Mouse (Mus musculus) olfactory bulb, adult 2 months (tissue): ENCODE measurements around the gene Large1.

Experiments used
- CTCF ChIP-seq: fragments of 200-500 bp; IDR thresholded peaks from 2 replicates; pipeline ENCODE4 v1.5.1; 2012; ENCODE audit warnings: low read depth, mild to moderate bottlenecking, low read length, moderate library complexity; ENCODE audit not compliant: insufficient read depth
- POLR2A ChIP-seq: fragments of 200-500 bp; IDR thresholded peaks from 2 replicates; pipeline ENCODE4 v1.6.1; 2012; ENCODE audit warnings: mild to moderate bottlenecking, low read depth, low read length, moderate library complexity; ENCODE audit not compliant: insufficient read depth

DNA sequence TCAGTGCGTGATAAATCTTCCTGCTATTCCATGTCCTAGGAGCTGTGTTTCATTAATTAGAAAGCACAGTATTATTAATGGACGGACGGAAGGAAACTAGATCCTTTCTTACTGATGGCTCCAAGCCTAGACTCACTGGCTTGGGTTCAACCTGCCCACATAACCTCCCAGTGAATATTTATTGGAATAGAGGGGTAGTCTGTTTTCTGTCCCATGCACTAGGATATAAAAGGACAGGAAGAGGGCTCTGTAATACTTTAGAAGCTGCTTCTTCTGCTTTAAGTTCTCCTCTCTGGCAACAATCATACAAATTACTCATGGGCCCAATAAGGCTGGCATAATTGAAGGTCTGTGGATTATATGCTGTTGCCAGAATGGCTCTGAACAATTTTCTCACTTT lies 398.3 kb downstream of the Large1 start:
- TF ChIP-seq CTCF (no peak), POLR2A (no peak)
